Mouse (Mus musculus): ENCODE data around the gene Hnf1b. TPM values are rescaled to one million over a fixed set of nuclear protein-coding genes. Genes with fewer than 3 reads are reported as not detected.

Gene Hnf1b
- total and polyA plus RNA-seq, 2 experiments: 2.2 to 14.9 TPM

GRCm38 (mm10) chr11:83854091-83854490, 4.2 kb downstream of the Hnf1b start:
- WGBS: 35% methylated on average over 10 of the region's 10 CpGs
- Histone ChIP-seq H3K36me3 (ENCODE audit: control insufficient read depth, insufficient read depth, low read length) (peaks cover 4% of the 10 kb centered on the region; the same call in 1 of the 2 replicates), H3K4me1 (ENCODE audit: control insufficient read depth, insufficient read depth, low read length) (peaks cover 3% of the 10 kb centered on the region), H3K9ac (ENCODE audit: low read depth, low read length) (no peak overlapping the region), H3K27ac (replicated peaks; ENCODE audit: insufficient read depth, low read depth, low read length) (no peak overlapping the region), H3K4me3 (ENCODE audit: insufficient read depth, low read depth, low read length) (no peak overlapping the region), H3K27me3 (ENCODE audit: control insufficient read depth, insufficient read depth, low read length) (no peaks in the 10 kb centered on the region), H3K79me2 (ENCODE audit: control insufficient read depth, insufficient read depth, low read length) (peaks cover 4% of the 10 kb centered on the region)
- DNase-seq (ENCODE audit: extremely low read depth, low read depth, low spot score): no peak
- TF ChIP-seq POLR2A (IDR thresholded peaks at IDR 0.05; ENCODE audit: extremely low read depth, insufficient read depth, low read length): no peak
- no peak for TF ChIP-seq CTCF (IDR thresholded peaks at IDR 0.05; ENCODE audit: low read depth, low read length)

GRCm38 (mm10) chr11:83854707-83855106, 4.8 kb downstream of the Hnf1b start:
- DNase-seq (ENCODE audit: extremely low read depth, low read depth, low spot score): no peak
- no peak overlapping the region for H3K4me3 ChIP-seq (ENCODE audit: insufficient read depth, low read depth, low read length)
- H3K79me2 ChIP-seq (ENCODE audit: control insufficient read depth, insufficient read depth, low read length): peaks cover 4% of the 10 kb centered on the region
- H3K27ac ChIP-seq (replicated peaks; ENCODE audit: insufficient read depth, low read depth, low read length): no peak overlapping the region
- 28% methylated on average over 2 of the region's 2 CpGs for WGBS
- TF ChIP-seq CTCF (IDR thresholded peaks at IDR 0.05; ENCODE audit: low read depth, low read length) (no peak), POLR2A (IDR thresholded peaks at IDR 0.05; ENCODE audit: extremely low read depth, insufficient read depth, low read length) (no peak)
- H3K4me1 ChIP-seq (ENCODE audit: control insufficient read depth, insufficient read depth, low read length): peaks cover 2% of the 10 kb centered on the region
- H3K9ac ChIP-seq (ENCODE audit: low read depth, low read length): no peak overlapping the region
- H3K36me3 ChIP-seq (ENCODE audit: control insufficient read depth, insufficient read depth, low read length): peaks cover 4% of the 10 kb centered on the region; the same call in 1 of the 2 replicates
- no peaks in the 10 kb centered on the region for H3K27me3 ChIP-seq (ENCODE audit: control insufficient read depth, insufficient read depth, low read length)

GRCm38 (mm10) chr11:83857256-83857655, 7.4 kb downstream of the Hnf1b start:
- H3K4me3 ChIP-seq (ENCODE audit: insufficient read depth, low read depth, low read length): no peak overlapping the region
- no peaks in the 10 kb centered on the region for H3K27me3 ChIP-seq (ENCODE audit: control insufficient read depth, insufficient read depth, low read length)
- H3K79me2 ChIP-seq (ENCODE audit: control insufficient read depth, insufficient read depth, low read length): peaks cover 4% of the 10 kb centered on the region
- 97% methylated on average over 1 of the region's 1 CpGs for WGBS
- H3K36me3 ChIP-seq (ENCODE audit: control insufficient read depth, insufficient read depth, low read length): peaks cover 11% of the 10 kb centered on the region
- H3K9ac ChIP-seq (ENCODE audit: low read depth, low read length): no peak overlapping the region
- no peak for DNase-seq (ENCODE audit: extremely low read depth, low read depth, low spot score)
- no peak overlapping the region for H3K27ac ChIP-seq (replicated peaks; ENCODE audit: insufficient read depth, low read depth, low read length)
- no peak for TF ChIP-seq CTCF (IDR thresholded peaks at IDR 0.05; ENCODE audit: low read depth, low read length)
- TF ChIP-seq POLR2A (IDR thresholded peaks at IDR 0.05; ENCODE audit: extremely low read depth, insufficient read depth, low read length): no peak
- peaks cover 2% of the 10 kb centered on the region; the same call in 1 of the 2 replicates for H3K4me1 ChIP-seq (ENCODE audit: control insufficient read depth, insufficient read depth, low read length)

GRCm38 (mm10) chr11:83865286-83865685, 15.4 kb downstream of the Hnf1b start:
- Histone ChIP-seq H3K36me3 (ENCODE audit: control insufficient read depth, insufficient read depth, low read length) (peaks cover 14% of the 10 kb centered on the region), H3K79me2 (ENCODE audit: control insufficient read depth, insufficient read depth, low read length) (peaks cover 2% of the 10 kb centered on the region; the same call in 1 of the 2 replicates), H3K4me3 (ENCODE audit: insufficient read depth, low read depth, low read length) (no peak overlapping the region), H3K27ac (replicated peaks; ENCODE audit: insufficient read depth, low read depth, low read length) (no peak overlapping the region), H3K4me1 (ENCODE audit: control insufficient read depth, insufficient read depth, low read length) (no peaks in the 10 kb centered on the region), H3K27me3 (ENCODE audit: control insufficient read depth, insufficient read depth, low read length) (no peaks in the 10 kb centered on the region), H3K9ac (ENCODE audit: low read depth, low read length) (no peak overlapping the region)
- TF ChIP-seq CTCF (IDR thresholded peaks at IDR 0.05; ENCODE audit: low read depth, low read length) (no peak), POLR2A (IDR thresholded peaks at IDR 0.05; ENCODE audit: extremely low read depth, insufficient read depth, low read length) (no peak)
- 77% methylated on average over 9 of the region's 9 CpGs for WGBS
- DNase-seq (ENCODE audit: extremely low read depth, low read depth, low spot score): no peak

GRCm38 (mm10) chr11:83867571-83867970, 17.7 kb downstream of the Hnf1b start:
- 87% methylated on average over 3 of the region's 3 CpGs for WGBS
- Histone ChIP-seq H3K79me2 (ENCODE audit: control insufficient read depth, insufficient read depth, low read length) (peaks cover 2% of the 10 kb centered on the region; the same call in 1 of the 2 replicates), H3K9ac (ENCODE audit: low read depth, low read length) (no peak overlapping the region), H3K27ac (replicated peaks; ENCODE audit: insufficient read depth, low read depth, low read length) (no peak overlapping the region), H3K36me3 (ENCODE audit: control insufficient read depth, insufficient read depth, low read length) (peaks cover 5% of the 10 kb centered on the region), H3K4me1 (ENCODE audit: control insufficient read depth, insufficient read depth, low read length) (peaks cover 6% of the 10 kb centered on the region; the same call in 1 of the 2 replicates), H3K27me3 (ENCODE audit: control insufficient read depth, insufficient read depth, low read length) (no peaks in the 10 kb centered on the region), H3K4me3 (ENCODE audit: insufficient read depth, low read depth, low read length) (no peak overlapping the region)
- TF ChIP-seq POLR2A (IDR thresholded peaks at IDR 0.05; ENCODE audit: extremely low read depth, insufficient read depth, low read length) (no peak), CTCF (IDR thresholded peaks at IDR 0.05; ENCODE audit: low read depth, low read length) (no peak)
- DNase-seq (ENCODE audit: extremely low read depth, low read depth, low spot score): no peak

- Histone ChIP-seq H3K79me2 (ENCODE audit: control insufficient read depth, insufficient read depth, low read length) (no peaks in the 10 kb centered on the region; the same call in 1 of the 2 replicates), H3K9ac (ENCODE audit: low read depth, low read length) (no peak overlapping the region), H3K36me3 (ENCODE audit: control insufficient read depth, insufficient read depth, low read length) (peaks cover 5% of the 10 kb centered on the region), H3K27me3 (ENCODE audit: control insufficient read depth, insufficient read depth, low read length) (no peaks in the 10 kb centered on the region), H3K4me3 (ENCODE audit: insufficient read depth, low read depth, low read length) (no peak overlapping the region), H3K4me1 (ENCODE audit: control insufficient read depth, insufficient read depth, low read length) (peaks cover 6% of the 10 kb centered on the region; the same call in 1 of the 2 replicates), H3K27ac (replicated peaks; ENCODE audit: insufficient read depth, low read depth, low read length) (no peak overlapping the region)
- 86% methylated on average over 1 of the region's 1 CpGs for WGBS
- TF ChIP-seq CTCF (IDR thresholded peaks at IDR 0.05; ENCODE audit: low read depth, low read length) (no peak), POLR2A (IDR thresholded peaks at IDR 0.05; ENCODE audit: extremely low read depth, insufficient read depth, low read length) (no peak)
- DNase-seq (ENCODE audit: extremely low read depth, low read depth, low spot score): no peak
Measured at GRCm38 (mm10) chr11:83869147-83869546, 19.3 kb downstream of the Hnf1b start.
